Mouse (Mus musculus) neural tube, embryonic 12.5 days (tissue): ENCODE data around the gene Jarid2. TPM values are rescaled to one million over a fixed set of nuclear protein-coding genes. Genes with fewer than 3 reads are reported as not detected.
A peak's percentile ranks its signal among the peaks of the same experiment; 100 is the strongest.

ENCODE experiments used
- ATAC-seq: fragments of 200-750 bp; cut with Nextera tagmentation; 2 replicates; pipeline ENCODE4 v1.8.0; 2017; ENCODE audit warnings: low read depth, mild to moderate bottlenecking, moderate TSS enrichment, moderate library complexity; ENCODE audit not compliant: low FRiP score
- H3K27ac ChIP-seq: fragments of 300-500 bp; sonication (generic); 2 replicates; pipeline ENCODE4 v1.5.1; 2016
- H3K27me3 ChIP-seq: fragments of 300-500 bp; sonication (generic); replicated peaks from 2 replicates; pipeline ENCODE4 v1.6.1; 2016; ENCODE audit warnings: mild to moderate bottlenecking
- H3K36me3 ChIP-seq: fragments of 300-500 bp; sonication (generic); 2 replicates; pipeline ENCODE4 v1.6.1; 2016; ENCODE audit warnings: mild to moderate bottlenecking
- H3K4me1 ChIP-seq: fragments of 300-500 bp; sonication (generic); 2 replicates; pipeline ENCODE4 v1.6.1; 2016
- H3K4me2 ChIP-seq: fragments of 300-500 bp; sonication (generic); replicated peaks from 2 replicates; pipeline ENCODE4 v1.6.1; 2016; ENCODE audit warnings: mild to moderate bottlenecking
- H3K4me3 ChIP-seq: fragments of 300-500 bp; sonication (generic); 2 replicates; pipeline ENCODE4 v1.5.1; 2016
- H3K9ac ChIP-seq: fragments of 300-500 bp; sonication (generic); 2 replicates; pipeline ENCODE4 v1.6.1; 2016; ENCODE audit warnings: mild to moderate bottlenecking
- H3K9me3 ChIP-seq: fragments of 300-500 bp; sonication (generic); 2 replicates; pipeline ENCODE4 v1.6.1; 2016; ENCODE audit warnings: mild to moderate bottlenecking
- WGBS: fragments of 180-500 bp; shearing (Covaris S2); methylation state at CpG from one replicate; pipeline ENCODE4 v1.1.7; 2016; 5-methylcytosine and 5-hydroxymethylcytosine counted together
- polyA plus RNA-seq: library from polyadenylated mRNA; unstranded; fragments of >200 nt; fragmentation: Nextera tagmentation; extraction: Ambion mirVana; gene quantifications from 2 replicates; pipeline ENCODE4 v1.2.1, GENCODE M21; 2016

The Jarid2 gene
- polyA plus RNA-seq, 1 experiment from 2014 or later: 93.6 TPM

- H3K4me2 ChIP-seq: no peak overlapping the region
Measured at GRCm38 (mm10) chr13:44939326-44940035, 210.2 kb downstream of the Jarid2 start.

GRCm38 (mm10) chr13:44943618-44944017 lies 214.3 kb downstream of the Jarid2 start:
- H3K4me3 ChIP-seq: no peak overlapping the region
- H3K9ac ChIP-seq: no peak overlapping the region
- no peak for ATAC-seq
- H3K4me1 ChIP-seq: peaks cover 14% of the 10 kb centered on the region; the same call in 1 of the 2 replicates
- WGBS: 80% methylated on average over 2 of the region's 2 CpGs
- H3K36me3 ChIP-seq: no peaks in the 10 kb centered on the region
- H3K4me2 ChIP-seq: no peak overlapping the region
- no peaks in the 10 kb centered on the region for H3K27me3 ChIP-seq
- H3K27ac ChIP-seq: no peak overlapping the region
- H3K9me3 ChIP-seq: no peaks in the 10 kb centered on the region

More at GRCm38 (mm10) chr13:44939326-44940035, 210.2 kb downstream of the Jarid2 start:
- WGBS: 79% methylated on average over 8 of the region's 8 CpGs
- Histone ChIP-seq H3K27me3 (no peaks in the 10 kb centered on the region), H3K9me3 (no peaks in the 10 kb centered on the region), H3K4me1 (0 out of 2 replicates have a peak, but pooled peaks cover 4% of the 10 kb centered on the region), H3K36me3 (no peaks in the 10 kb centered on the region), H3K27ac (no peak overlapping the region), H3K9ac (no peak overlapping the region), H3K4me3 (no peak overlapping the region)
- no peak for ATAC-seq

DNA sequence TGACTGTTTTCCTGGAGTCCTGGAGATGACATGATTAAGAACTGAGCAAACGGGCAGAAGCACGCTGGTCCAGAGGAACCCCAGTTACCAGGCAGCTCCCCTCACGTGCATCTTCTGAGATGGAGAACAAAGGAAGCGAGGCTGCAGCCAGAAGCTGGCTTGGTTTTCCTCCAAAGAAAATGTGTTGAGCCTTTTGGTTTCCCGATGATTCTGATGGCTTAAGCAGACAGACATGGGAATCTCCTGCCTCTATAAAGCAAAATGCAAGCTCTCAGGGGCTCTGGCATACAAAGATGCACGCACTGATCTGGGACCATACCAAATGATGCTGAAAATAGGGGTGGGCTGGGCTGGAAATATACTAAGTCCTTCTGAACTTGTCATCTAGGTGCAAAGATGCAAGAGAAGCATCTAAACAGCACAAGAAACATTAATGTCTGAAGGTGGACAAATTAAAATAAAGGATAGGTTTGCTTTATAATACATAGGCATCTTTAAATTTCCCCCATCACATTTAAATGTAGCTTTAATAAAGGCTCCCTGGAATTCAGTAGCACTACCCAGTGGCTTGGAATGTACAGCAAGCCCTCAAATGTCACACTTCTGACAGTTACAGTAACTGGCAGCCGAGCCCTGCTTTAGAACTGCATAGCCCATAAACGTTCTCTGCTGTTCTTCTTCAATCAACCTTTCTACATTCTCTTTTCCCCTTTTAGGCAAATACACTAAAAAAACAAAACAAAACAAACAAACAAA lies 217.8 kb downstream of the Jarid2 start:
- H3K9me3 ChIP-seq: no peaks in the 10 kb centered on the region
- peak overlapping the region; percentile 60 for H3K27ac ChIP-seq
- ATAC-seq: 0 out of 2 replicates have a peak, but pooled peaks have one; percentile 56
- WGBS: 31% methylated on average over 8 of the region's 8 CpGs
- peak overlapping the region; percentile 29 for H3K4me3 ChIP-seq
- H3K4me1 ChIP-seq: peaks cover 14% of the 10 kb centered on the region; the same call in 1 of the 2 replicates
- no peaks in the 10 kb centered on the region for H3K27me3 ChIP-seq
- peak overlapping the region; percentile 54 for H3K4me2 ChIP-seq
- no peaks in the 10 kb centered on the region for H3K36me3 ChIP-seq
- peak overlapping the region; percentile 48 for H3K9ac ChIP-seq

- peaks cover 14% of the 10 kb centered on the region; the same call in 1 of the 2 replicates for H3K4me1 ChIP-seq
- H3K27ac ChIP-seq: no peak overlapping the region
- H3K27me3 ChIP-seq: no peaks in the 10 kb centered on the region
- no peak for ATAC-seq
- H3K9me3 ChIP-seq: no peaks in the 10 kb centered on the region
- H3K9ac ChIP-seq: no peak overlapping the region
- no peak overlapping the region for H3K4me3 ChIP-seq
- WGBS: 91% methylated on average over 16 of the region's 16 CpGs
- no peaks in the 10 kb centered on the region for H3K36me3 ChIP-seq
- no peak overlapping the region for H3K4me2 ChIP-seq
Measured at GRCm38 (mm10) chr13:44948320-44949250, 219.3 kb downstream of the Jarid2 start.

DNA sequence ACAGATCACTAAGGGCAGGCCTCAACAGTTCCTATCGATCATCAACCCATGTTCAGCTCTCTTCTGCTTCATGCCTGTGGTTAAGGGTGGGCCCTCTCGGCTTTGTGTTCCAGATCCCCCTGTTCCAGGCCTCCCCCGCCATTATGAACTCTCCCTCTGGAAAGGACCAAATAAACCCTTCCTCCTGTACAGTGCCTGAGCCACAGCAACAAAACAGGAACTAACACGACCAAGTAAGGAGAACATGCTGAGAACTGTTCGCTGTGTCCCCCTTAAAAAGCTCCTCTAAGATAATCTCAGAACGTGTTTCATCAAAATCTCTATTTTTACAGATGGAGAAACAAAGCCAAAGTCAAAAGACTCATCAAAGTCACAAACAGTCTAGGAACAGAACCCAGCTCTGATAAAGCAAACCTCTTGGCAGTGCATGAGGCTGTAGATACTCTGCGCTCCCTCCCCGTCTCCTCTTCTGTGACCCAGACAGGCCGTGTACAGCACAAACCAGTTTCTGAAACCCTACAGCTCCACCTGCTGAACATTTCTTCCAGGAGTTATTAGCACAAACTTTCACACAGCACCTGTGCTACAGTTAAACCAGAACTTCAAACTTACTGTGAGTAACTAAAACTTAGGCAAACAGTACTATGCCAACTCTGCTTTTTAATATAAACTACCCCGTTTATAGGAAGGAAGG lies 223.3 kb downstream of the Jarid2 start:
- no peak overlapping the region for H3K4me2 ChIP-seq
- no peaks in the 10 kb centered on the region for H3K9me3 ChIP-seq
- H3K4me1 ChIP-seq: peaks cover 3% of the 10 kb centered on the region; the same call in 1 of the 2 replicates
- peaks cover 5% of the 10 kb centered on the region; the same call in 1 of the 2 replicates for H3K36me3 ChIP-seq
- no peak for ATAC-seq
- H3K9ac ChIP-seq: no peak overlapping the region
- H3K27me3 ChIP-seq: no peaks in the 10 kb centered on the region
- no peak overlapping the region for H3K4me3 ChIP-seq
- 85% methylated on average over 10 of the region's 10 CpGs for WGBS
- no peak overlapping the region for H3K27ac ChIP-seq

GRCm38 (mm10) chr13:44953546-44954231 lies 224.4 kb downstream of the Jarid2 start:
- H3K9me3 ChIP-seq: no peaks in the 10 kb centered on the region
- H3K9ac ChIP-seq: no peak overlapping the region
- no peak overlapping the region for H3K27ac ChIP-seq
- H3K4me3 ChIP-seq: no peak overlapping the region
- H3K27me3 ChIP-seq: no peaks in the 10 kb centered on the region
- H3K4me1 ChIP-seq: no peaks in the 10 kb centered on the region
- H3K36me3 ChIP-seq: peaks cover 5% of the 10 kb centered on the region; the same call in 1 of the 2 replicates
- ATAC-seq: no peak
- no peak overlapping the region for H3K4me2 ChIP-seq
- WGBS: 84% methylated on average over 8 of the region's 8 CpGs

DNA sequence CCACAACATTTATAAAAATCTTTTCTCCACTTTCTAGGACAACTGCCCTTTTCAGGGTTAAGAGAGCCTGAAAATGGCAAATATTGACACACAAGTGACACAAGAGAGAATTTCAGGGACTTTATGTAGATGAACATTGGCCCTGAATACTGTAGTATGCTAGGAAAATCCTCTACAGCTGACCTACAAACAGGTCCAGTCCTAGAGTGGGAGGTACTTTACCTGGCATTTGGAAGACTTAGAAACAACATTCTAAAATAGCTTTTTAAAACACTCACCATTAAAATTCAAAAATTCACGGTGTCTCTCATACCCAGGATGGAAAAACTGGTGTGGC lies 224.9 kb downstream of the Jarid2 start:
- H3K9ac ChIP-seq: no peak overlapping the region
- no peaks in the 10 kb centered on the region for H3K9me3 ChIP-seq
- 94% methylated on average over 1 of the region's 1 CpGs for WGBS
- H3K4me1 ChIP-seq: no peaks in the 10 kb centered on the region
- H3K4me2 ChIP-seq: no peak overlapping the region
- no peak overlapping the region for H3K27ac ChIP-seq
- H3K4me3 ChIP-seq: no peak overlapping the region
- no peaks in the 10 kb centered on the region for H3K27me3 ChIP-seq
- H3K36me3 ChIP-seq: peaks cover 5% of the 10 kb centered on the region; the same call in 1 of the 2 replicates
- ATAC-seq: no peak

DNA sequence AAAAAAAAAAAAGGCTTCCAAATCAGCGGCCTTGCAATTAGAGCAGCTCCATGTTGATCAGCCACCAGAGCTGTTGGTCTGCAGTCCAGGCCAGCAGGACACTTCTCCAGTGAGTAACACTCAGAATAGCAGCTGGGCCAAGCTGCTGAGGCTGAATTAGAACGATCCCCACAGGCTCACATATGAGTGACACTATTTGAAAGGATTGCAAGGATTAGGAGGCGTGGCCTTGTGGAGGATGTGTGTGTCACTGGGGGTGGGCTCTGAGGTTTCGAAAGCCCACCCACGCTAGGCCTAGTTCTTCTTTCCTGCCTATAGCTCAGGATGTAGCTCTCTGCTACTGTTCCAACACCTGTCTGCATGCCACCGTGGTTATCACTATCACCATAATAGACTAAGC lies 226.5 kb downstream of the Jarid2 start:
- no peak overlapping the region for H3K4me3 ChIP-seq
- H3K36me3 ChIP-seq: peaks cover 5% of the 10 kb centered on the region; the same call in 1 of the 2 replicates
- 95% methylated on average over 6 of the region's 6 CpGs for WGBS
- no peak for ATAC-seq
- no peak overlapping the region for H3K27ac ChIP-seq
- H3K9ac ChIP-seq: no peak overlapping the region
- no peaks in the 10 kb centered on the region for H3K9me3 ChIP-seq
- H3K4me1 ChIP-seq: peaks cover 4% of the 10 kb centered on the region; the same call in 1 of the 2 replicates
- H3K4me2 ChIP-seq: no peak overlapping the region
- no peaks in the 10 kb centered on the region for H3K27me3 ChIP-seq

- Histone ChIP-seq H3K9me3 (no peaks in the 10 kb centered on the region), H3K27ac (no peak overlapping the region), H3K4me1 (peaks cover 9% of the 10 kb centered on the region), H3K4me2 (no peak overlapping the region), H3K36me3 (peaks cover 5% of the 10 kb centered on the region; the same call in 1 of the 2 replicates), H3K27me3 (no peaks in the 10 kb centered on the region), H3K4me3 (no peak overlapping the region), H3K9ac (no peak overlapping the region)
- WGBS: 89% methylated on average over 8 of the region's 8 CpGs
- ATAC-seq: no peak
Measured at GRCm38 (mm10) chr13:44957049-44957448, 227.8 kb downstream of the Jarid2 start.

GRCm38 (mm10) chr13:44960542-44961291 lies 231.4 kb downstream of the Jarid2 start:
- Histone ChIP-seq H3K4me3 (no peak overlapping the region), H3K9me3 (no peaks in the 10 kb centered on the region), H3K27ac (no peak overlapping the region), H3K4me1 (peaks cover 9% of the 10 kb centered on the region), H3K9ac (no peak overlapping the region), H3K27me3 (no peaks in the 10 kb centered on the region), H3K36me3 (peaks cover 3% of the 10 kb centered on the region; the same call in 1 of the 2 replicates), H3K4me2 (no peak overlapping the region)
- ATAC-seq: 0 out of 2 replicates have a peak, but pooled peaks have one; percentile 58
- 87% methylated on average over 5 of the region's 5 CpGs for WGBS
